Mouse (Mus musculus): ENCODE results near the gene Klk1. TPM values are rescaled to one million over a fixed set of nuclear protein-coding genes. Genes with fewer than 3 reads are reported as not detected.

Klk1 gene
- total RNA-seq, 2 experiments from 2014 or later: not detected

DNA sequence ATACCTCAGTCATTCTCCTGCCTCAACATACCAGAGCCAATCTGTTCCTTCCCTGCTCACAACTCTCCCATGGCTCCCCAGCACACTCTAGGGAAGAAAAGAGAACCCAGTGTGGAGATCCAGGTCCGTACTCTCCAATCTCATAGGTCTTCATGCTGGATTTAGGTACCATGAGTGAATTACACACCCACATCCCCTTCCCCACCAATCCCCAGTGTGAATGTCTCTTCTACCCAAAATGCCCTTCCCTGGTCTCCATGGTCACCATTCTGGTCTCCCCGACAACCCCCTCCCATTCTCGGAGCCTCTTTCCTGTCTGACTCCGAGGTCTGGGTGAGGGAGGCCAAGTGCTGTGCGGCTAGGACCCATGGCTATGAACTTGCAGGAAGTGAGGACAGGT, 36.0 kb downstream of the Klk1 start, which contains the start of gene Gm15517:
Gene Gm15517 (plus strand): TSS at position 301 of the 400 bp plus-strand sequence.
- H3K27ac ChIP-seq: no peak within 1 kb of the TSS
- no peak for TF ChIP-seq CTCF (IDR thresholded peaks at IDR 0.05)
- DNase-seq (ENCODE audit: extremely low spot score in 1 of 2, low spot score in 2 of 2): no peak
- H3K4me3 ChIP-seq: no peak within 1 kb of the TSS
- intact Hi-C loops (cut with DNase I): no loop called here

GRCm38 (mm10) chr7:44262791-44263643, 37.9 kb downstream of the Klk1 start:
- Histone ChIP-seq H3K27ac (no peak overlapping the region), H3K4me3 (peak overlapping the region; percentile 49)
- peak; percentile 98 for TF ChIP-seq CTCF (IDR thresholded peaks at IDR 0.05)
- intact Hi-C loops (cut with DNase I): loop anchor here (1.0 to 2.0 kb wide), 4 partner anchors 42 to 298 kb away; no protein-coding TSS in a partner anchor
- DNase-seq (ENCODE audit: extremely low spot score in 1 of 2, low spot score in 2 of 2): peak; percentile 93 to 98

GRCm38 (mm10) chr7:44268117-44268516, 43.0 kb downstream of the Klk1 start:
- H3K4me3 ChIP-seq: no peak overlapping the region
- intact Hi-C loops (cut with DNase I): no loop called here
- no peak for TF ChIP-seq CTCF (IDR thresholded peaks at IDR 0.05)

GRCm38 (mm10) chr7:44269397-44269796, 44.2 kb downstream of the Klk1 start:
- no peak overlapping the region for H3K4me3 ChIP-seq
- TF ChIP-seq CTCF (IDR thresholded peaks at IDR 0.05): no peak
- intact Hi-C loops (cut with DNase I): no loop called here
- no peak for DNase-seq (ENCODE audit: extremely low spot score in 1 of 2, low spot score in 2 of 2)
- no peak overlapping the region for H3K27ac ChIP-seq

More at GRCm38 (mm10) chr7:44268117-44268516, 43.0 kb downstream of the Klk1 start:
- no peak for DNase-seq (ENCODE audit: extremely low spot score in 1 of 2, low spot score in 2 of 2)
- H3K27ac ChIP-seq: no peak overlapping the region

DNA sequence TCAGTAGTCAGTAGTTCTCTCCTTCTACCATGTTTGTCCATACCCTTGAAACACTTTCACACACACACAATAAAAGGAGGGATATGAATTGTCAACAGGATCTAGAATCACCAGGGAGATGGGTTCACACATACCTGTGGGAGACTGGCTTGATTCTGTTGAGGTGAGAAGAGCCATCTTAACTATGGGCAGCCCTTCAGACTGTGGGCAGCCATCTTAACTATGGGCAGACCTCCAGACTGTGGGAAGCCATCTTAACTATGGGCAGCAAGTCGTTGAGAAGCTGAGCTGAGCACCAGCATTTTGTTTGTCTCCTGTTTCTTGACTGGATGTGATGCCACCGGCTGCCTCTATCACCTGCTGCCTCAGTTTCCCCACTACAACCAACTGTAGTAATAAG, 46.1 kb downstream of the Klk1 start:
- H3K4me3 ChIP-seq: no peak overlapping the region
- DNase-seq (ENCODE audit: extremely low spot score in 1 of 2, low spot score in 2 of 2): no peak
- intact Hi-C loops (cut with DNase I): no loop called here
- no peak for TF ChIP-seq CTCF (IDR thresholded peaks at IDR 0.05)
- no peak overlapping the region for H3K27ac ChIP-seq

- TF ChIP-seq CTCF (IDR thresholded peaks at IDR 0.05): no peak
- Histone ChIP-seq H3K27ac (no peak overlapping the region), H3K4me3 (no peak overlapping the region)
- no peak for DNase-seq (ENCODE audit: extremely low spot score in 1 of 2, low spot score in 2 of 2)
- intact Hi-C loops (cut with DNase I): no loop called here
Observed at GRCm38 (mm10) chr7:44272546-44272945, 47.4 kb downstream of the Klk1 start.

DNA sequence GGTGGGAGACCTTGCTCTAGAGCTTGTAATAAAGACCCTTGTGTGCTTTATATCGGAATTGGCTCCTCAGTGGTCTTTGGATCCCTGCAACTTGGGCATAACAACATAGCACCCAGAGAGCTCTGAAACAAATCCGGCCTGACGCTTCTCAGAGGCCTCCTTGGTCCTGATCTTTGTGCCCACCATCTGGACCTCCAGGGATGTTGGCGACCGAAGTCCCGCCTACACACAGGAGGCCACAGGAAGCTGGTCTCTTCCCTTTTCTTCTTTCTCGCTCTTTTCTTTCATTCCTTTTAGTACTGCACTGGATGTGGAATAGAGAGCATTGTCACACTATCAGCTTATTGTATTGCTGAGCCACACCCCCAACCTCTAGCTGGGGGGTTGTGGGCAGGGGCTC, 48.3 kb downstream of the Klk1 start:
- H3K4me3 ChIP-seq: no peak overlapping the region
- no peak for DNase-seq (ENCODE audit: extremely low spot score in 1 of 2, low spot score in 2 of 2)
- no peak for TF ChIP-seq CTCF (IDR thresholded peaks at IDR 0.05)
- no peak overlapping the region for H3K27ac ChIP-seq
- intact Hi-C loops (cut with DNase I): no loop called here

- no peak for DNase-seq (ENCODE audit: extremely low spot score in 1 of 2, low spot score in 2 of 2)
- intact Hi-C loops (cut with DNase I): no loop called here
- H3K27ac ChIP-seq: no peak overlapping the region
- no peak for TF ChIP-seq CTCF (IDR thresholded peaks at IDR 0.05)
- no peak overlapping the region for H3K4me3 ChIP-seq
Observed at GRCm38 (mm10) chr7:44274096-44274495, 48.9 kb downstream of the Klk1 start.

GRCm38 (mm10) chr7:44275546-44275945, 50.4 kb downstream of the Klk1 start:
- Histone ChIP-seq H3K27ac (no peak overlapping the region), H3K4me3 (no peak overlapping the region)
- no peak for DNase-seq (ENCODE audit: extremely low spot score in 1 of 2, low spot score in 2 of 2)
- intact Hi-C loops (cut with DNase I): loop anchor here (5.0 kb wide), 1 partner anchor 77 kb away; no protein-coding TSS in a partner anchor
- TF ChIP-seq CTCF (IDR thresholded peaks at IDR 0.05): peak; percentile 5

GRCm38 (mm10) chr7:44276461-44277249, 51.5 kb downstream of the Klk1 start:
- TF ChIP-seq CTCF (IDR thresholded peaks at IDR 0.05): no peak
- intact Hi-C loops (cut with DNase I): loop anchor here (5.0 kb wide), 1 partner anchor 76 kb away; no protein-coding TSS in a partner anchor

GRCm38 (mm10) chr7:44277250-44277622, 52.1 kb downstream of the Klk1 start:
- TF ChIP-seq CTCF (IDR thresholded peaks at IDR 0.05): peak; percentile 58
- peak in 1 of 2 experiments; percentile 69 for DNase-seq (ENCODE audit: extremely low spot score in 1 of 2, low spot score in 2 of 2)
- H3K27ac ChIP-seq: no peak overlapping the region

More at GRCm38 (mm10) chr7:44276461-44277249, 51.5 kb downstream of the Klk1 start:
- no peak overlapping the region for H3K27ac ChIP-seq
- no peak overlapping the region for H3K4me3 ChIP-seq
- no peak for DNase-seq (ENCODE audit: extremely low spot score in 1 of 2, low spot score in 2 of 2)

More at GRCm38 (mm10) chr7:44277250-44277622, 52.1 kb downstream of the Klk1 start:
- intact Hi-C loops (cut with DNase I): loop anchor here (5.0 kb wide), 1 partner anchor 75 kb away; no protein-coding TSS in a partner anchor
- H3K4me3 ChIP-seq: no peak overlapping the region

Other genes starting within 250 kb of the Klk1 start
- gene Klk1b9, start 249.3 kb upstream of the Klk1 start, total RNA-seq (2021): not detected
- not detected for gene Klk1b11, start 229.5 kb upstream of the Klk1 start, total RNA-seq (2021)
- gene Klk1b26, start 213.2 kb upstream of the Klk1 start, total RNA-seq (2021): not detected
- gene Klk1b27, start 173.1 kb upstream of the Klk1 start, total RNA-seq (2021): not detected
- not detected for gene Klk1b21, start 123.0 kb upstream of the Klk1 start, total RNA-seq (2021)
- gene Klk1b22, start 112.7 kb upstream of the Klk1 start, total RNA-seq (2021): not detected
- gene Klk1b16, start 88.6 kb upstream of the Klk1 start, total RNA-seq (2021): not detected
- gene Klk1b24, start 37.1 kb upstream of the Klk1 start, total RNA-seq (2021): not detected
- not detected for gene Klk1b3, start 27.2 kb upstream of the Klk1 start, total RNA-seq (2021)
- not detected for gene Klk1b4, start 17.9 kb upstream of the Klk1 start, total RNA-seq (2021)
- not detected for gene Klk1b5, start 9.4 kb upstream of the Klk1 start, total RNA-seq (2021)
- gene Gm36864, start 10.8 kb downstream of the Klk1 start, total RNA-seq (2021): not detected
- gene 1700028J19Rik, start 21.3 kb downstream of the Klk1 start, total RNA-seq (2021): 1 to 10 TPM; 1.2 to 1.3 TPM
- gene 2410002F23Rik, start 21.4 kb downstream of the Klk1 start, total RNA-seq (2021): 10 to 100 TPM; 70.1 to 80.9 TPM
- gene Acp4, start 32.0 kb downstream of the Klk1 start, total RNA-seq (2021): not detected
- not detected for gene Gm15517, start 36.1 kb downstream of the Klk1 start, total RNA-seq (2021)
- 1 to 10 TPM; 4.3 TPM for gene Clec11a, start 81.5 kb downstream of the Klk1 start, total RNA-seq (2021)
- gene Shank1, start 84.9 kb downstream of the Klk1 start, total RNA-seq (2021): 100 to 1,000 TPM; 637 to 705 TPM
- 10 to 100 TPM; 59.5 to 63.7 TPM for gene Syt3, start 158.7 kb downstream of the Klk1 start, total RNA-seq (2021)
- gene 1700008O03Rik, start 160.5 kb downstream of the Klk1 start, total RNA-seq (2021): 1 to 10 TPM; 1.5 to 2.7 TPM
- gene Lrrc4b, start 203.7 kb downstream of the Klk1 start, total RNA-seq (2021): 100 to 1,000 TPM; 278 to 294 TPM
- 10 to 100 TPM in 1 of 2 experiments, 1 to 10 TPM in 1; 9.8 to 10.0 TPM for gene Aspdh, start 240.0 kb downstream of the Klk1 start, total RNA-seq (2021)
- gene Josd2, start 242.6 kb downstream of the Klk1 start, total RNA-seq (2021): 10 to 100 TPM; 72.3 to 86.6 TPM

Data from left cerebral cortex, adult 2 months (tissue).